ENCODE assay signal across 13 mouse cellular contexts in genomic region chr4:100355566-100355965, GRCm38 (mm10).
DNase-seq lines count a peak whose midpoint lies in the region; ATAC-seq and TF ChIP-seq lines count a peak whose summit lies in the region.
"Had no signal": no experiment of that assay in that cellular context is flagged by ENCODE, and none has a peak within 500 bp of the region (broad histone marks: within the 10 kb centered on the region; RNA-seq: fewer than 3 reads in every experiment).

No protein-coding gene starts in this region.

- peak; percentile 25 to 46 for DNase-seq in cerebellum, postnatal 10 days
- no peak for DNase-seq in cerebellum, adult 11 months
- peak; percentile 6 for DNase-seq in left cerebral cortex, adult 11 months (ENCODE audit: low spot score)
- no peak for DNase-seq in left cerebral cortex, postnatal 25 days (ENCODE audit: low spot score in 2 of 2)
- DNase-seq in CH12.LX (ENCODE audit: extremely low read depth), result peak; percentile 12
- DNase-seq in gastrocnemius, postnatal 4 days (ENCODE audit: low spot score in 2 of 2), result no peak
- DNase-seq: cerebellum, adult 9-10 months; kidney, adult 9 months had no signal

- no peaks in the 10 kb centered on the region for H3K27me3 ChIP-seq in CH12.LX (replicated peaks)
- H3K27me3 ChIP-seq in embryonic facial prominence, embryonic 12.5 days, result no peaks in the 10 kb centered on the region
- no peaks in the 10 kb centered on the region for H3K27me3 ChIP-seq in intestine, postnatal 0 days (replicated peaks; ENCODE audit: control insufficient read depth, insufficient read depth, low read length)
- H3K27me3 ChIP-seq: forebrain, embryonic 15.5 days; megakaryocyte, embryonic 14.5 days had no signal

- no peak for TF ChIP-seq EP300 in CH12.LX (IDR thresholded peaks at IDR 0.05; ENCODE audit: low read length)

- H3K36me3 ChIP-seq in CH12.LX (replicated peaks in 1 of 2; ENCODE audit: control insufficient read depth in 1 of 2, insufficient read depth in 1 of 2, low read length in 1 of 2), result no peaks in the 10 kb centered on the region
- 0 out of 2 replicates have a peak, but pooled peaks cover 6% of the 10 kb centered on the region for H3K36me3 ChIP-seq in embryonic facial prominence, embryonic 12.5 days
- no peaks in the 10 kb centered on the region for H3K36me3 ChIP-seq in intestine, postnatal 0 days (ENCODE audit: control insufficient read depth, insufficient read depth)
- H3K36me3 ChIP-seq: forebrain, embryonic 15.5 days had no signal

- 0 out of 2 replicates have a peak, but pooled peaks have one; percentile 28 for ATAC-seq in embryonic facial prominence, embryonic 12.5 days (ENCODE audit: insufficient number of reproducible peaks, insufficient read depth, low FRiP score, low TSS enrichment)
- no peak for ATAC-seq in intestine, postnatal 0 days
- ATAC-seq: forebrain, embryonic 15.5 days had no signal

- no peak for TF ChIP-seq POLR2A in CH12.LX (IDR thresholded peaks at IDR 0.05; ENCODE audit: low read depth, low read length)

- no peak overlapping the region for H3K4me2 ChIP-seq in CH12.LX (ENCODE audit: insufficient read depth, low read depth, poor library complexity, severe bottlenecking)
- no peak overlapping the region for H3K4me2 ChIP-seq in embryonic facial prominence, embryonic 12.5 days (replicated peaks)
- no peak overlapping the region for H3K4me2 ChIP-seq in intestine, postnatal 0 days (replicated peaks; ENCODE audit: low read depth)
- H3K4me2 ChIP-seq: forebrain, embryonic 15.5 days; heart, embryonic 11.5 days had no signal

- dilution Hi-C loops in CH12.LX (cut with MboI; ENCODE audit: extremely low pct_ligation_motif_present, extremely low pct_unique_long_range_greater_than_20kb, low sequenced_read_pairs), result no loop called here

- in situ Hi-C loops in CH12.LX (cut with MboI; ENCODE audit: low pct_ligation_motif_present, low pct_unique_long_range_greater_than_20kb, low sequenced_read_pairs), result no loop called here

- no peak for TF ChIP-seq RAD21 in CH12.LX (IDR thresholded peaks at IDR 0.05; ENCODE audit: low read depth, low read length)

- no peak for TF ChIP-seq CTCF in CH12.LX (conservative IDR thresholded peaks at IDR 0.05 in 1 of 2, IDR thresholded peaks at IDR 0.05 in 1 of 2; ENCODE audit: low read depth in 2 of 2, low read length in 2 of 2)
- TF ChIP-seq CTCF in intestine, postnatal 0 days (IDR thresholded peaks at IDR 0.05; ENCODE audit: low read depth), result no peak

- no peak overlapping the region for H3K27ac ChIP-seq in CH12.LX (ENCODE audit: insufficient read depth, low read depth)
- H3K27ac ChIP-seq in embryonic facial prominence, embryonic 12.5 days, result no peak overlapping the region
- no peak overlapping the region for H3K27ac ChIP-seq in intestine, postnatal 0 days (ENCODE audit: low read depth, low read length)
- H3K27ac ChIP-seq: forebrain, embryonic 15.5 days had no signal

- WGBS in embryonic facial prominence, embryonic 12.5 days, result 30% methylated on average over 5 of the region's 5 CpGs
- WGBS in intestine, postnatal 0 days, result 66% methylated on average over 5 of the region's 5 CpGs

- peaks cover 42% of the 10 kb centered on the region for H3K9me3 ChIP-seq in CH12.LX (replicated peaks; ENCODE audit: low read length)
- no peaks in the 10 kb centered on the region for H3K9me3 ChIP-seq in embryonic facial prominence, embryonic 12.5 days
- no peaks in the 10 kb centered on the region for H3K9me3 ChIP-seq in intestine, postnatal 0 days (ENCODE audit: control insufficient read depth)
- H3K9me3 ChIP-seq: forebrain, embryonic 15.5 days had no signal

- H3K9ac ChIP-seq in CH12.LX (ENCODE audit: insufficient read depth, low read depth), result no peak overlapping the region
- no peak overlapping the region for H3K9ac ChIP-seq in embryonic facial prominence, embryonic 12.5 days
- no peak overlapping the region for H3K9ac ChIP-seq in intestine, postnatal 0 days (ENCODE audit: low read depth, low read length)
- H3K9ac ChIP-seq: forebrain, embryonic 15.5 days had no signal

- H3K4me3 ChIP-seq in CH12.LX (replicated peaks in 1 of 3; ENCODE audit: low read depth in 2 of 3, low read length in 2 of 3, poor library complexity in 1 of 3), result no peak overlapping the region
- no peak overlapping the region for H3K4me3 ChIP-seq in embryonic facial prominence, embryonic 12.5 days
- H3K4me3 ChIP-seq in intestine, postnatal 0 days (ENCODE audit: low read depth, low read length), result no peak overlapping the region
- H3K4me3 ChIP-seq: forebrain, embryonic 15.5 days; megakaryocyte, embryonic 14.5 days had no signal

- intact Hi-C loops in left cerebral cortex, postnatal 25 days (cut with DNase I), result no loop called here

- H3K79me2 ChIP-seq in CH12.LX (replicated peaks; ENCODE audit: control insufficient read depth, extremely low read depth, insufficient read depth, poor library complexity, severe bottlenecking), result no peaks in the 10 kb centered on the region

- H3K4me1 ChIP-seq in CH12.LX (ENCODE audit: control insufficient read depth in 1 of 2, insufficient read depth in 2 of 2), result peaks cover 0 to 3% of the 10 kb centered on the region in 2 experiments; a peak in 1 of 4 replicates
- H3K4me1 ChIP-seq in embryonic facial prominence, embryonic 12.5 days, result peaks cover 7% of the 10 kb centered on the region
- H3K4me1 ChIP-seq in intestine, postnatal 0 days (replicated peaks; ENCODE audit: control insufficient read depth, insufficient read depth, low read length), result no peaks in the 10 kb centered on the region
- H3K4me1 ChIP-seq: forebrain, embryonic 15.5 days; megakaryocyte, embryonic 14.5 days had no signal

TF ChIP-seq in CH12.LX, 34 proteins besides CTCF, POLR2A, EP300 and RAD21:
- TF ChIP-seq ETS1 (conservative IDR thresholded peaks at IDR 0.05; ENCODE audit: low read depth, low read length) (no peak), MYC (IDR thresholded peaks at IDR 0.05; ENCODE audit: low read depth, low read length) (no peak), BHLHE40 (IDR thresholded peaks at IDR 0.05; ENCODE audit: low read depth, low read length) (no peak), CHD1 (IDR thresholded peaks at IDR 0.05; ENCODE audit: low read depth, low read length) (no peak), USF1 (IDR thresholded peaks at IDR 0.05; ENCODE audit: low read depth, low read length) (no peak), SIN3A (IDR thresholded peaks at IDR 0.05; ENCODE audit: low read length) (no peak), IRF4 (IDR thresholded peaks at IDR 0.05; ENCODE audit: low read depth, low read length) (no peak), MAX (IDR thresholded peaks at IDR 0.05; ENCODE audit: low read length) (no peak), GABPA (IDR thresholded peaks at IDR 0.05; ENCODE audit: insufficient replicate concordance, low read depth, low read length) (no peak), ZMIZ1 (IDR thresholded peaks at IDR 0.05; ENCODE audit: low read depth, low read length) (no peak), NELFE (IDR thresholded peaks at IDR 0.05; ENCODE audit: low read depth, low read length) (no peak), NRF1 (IDR thresholded peaks at IDR 0.05; ENCODE audit: low read depth, low read length) (no peak), ZNF384 (IDR thresholded peaks at IDR 0.05; ENCODE audit: low read depth, low read length) (no peak), ZC3H11A (IDR thresholded peaks at IDR 0.05; ENCODE audit: low read depth, low read length) (no peak), MEF2A (IDR thresholded peaks at IDR 0.05; ENCODE audit: borderline replicate concordance, low read depth, low read length) (no peak), UBTF (IDR thresholded peaks at IDR 0.05; ENCODE audit: low read depth, low read length) (no peak), E2F4 (IDR thresholded peaks at IDR 0.05; ENCODE audit: insufficient replicate concordance, low read depth, low read length) (no peak), ELF1 (IDR thresholded peaks at IDR 0.05; ENCODE audit: low read depth, low read length) (no peak), JUN (IDR thresholded peaks at IDR 0.05; ENCODE audit: insufficient read depth, low read depth, low read length) (no peak), MXI1 (IDR thresholded peaks at IDR 0.05; ENCODE audit: low read depth, low read length) (no peak)
TF ChIP-seq in CH12.LX: peak in this region for 0.

Comparison
In these comparisons a context has a peak if more than half of its experiments do, and no peak if none do; other contexts are left out.
1. DNase-seq: peak in cerebellum, postnatal 10 days (2 of 2), left cerebral cortex, adult 11 months (single experiment) and CH12.LX (single experiment); none in cerebellum, adult 11 months (single experiment), left cerebral cortex, postnatal 25 days (0 of 2) and gastrocnemius, postnatal 4 days (0 of 2).